In the genomic region with DNA sequence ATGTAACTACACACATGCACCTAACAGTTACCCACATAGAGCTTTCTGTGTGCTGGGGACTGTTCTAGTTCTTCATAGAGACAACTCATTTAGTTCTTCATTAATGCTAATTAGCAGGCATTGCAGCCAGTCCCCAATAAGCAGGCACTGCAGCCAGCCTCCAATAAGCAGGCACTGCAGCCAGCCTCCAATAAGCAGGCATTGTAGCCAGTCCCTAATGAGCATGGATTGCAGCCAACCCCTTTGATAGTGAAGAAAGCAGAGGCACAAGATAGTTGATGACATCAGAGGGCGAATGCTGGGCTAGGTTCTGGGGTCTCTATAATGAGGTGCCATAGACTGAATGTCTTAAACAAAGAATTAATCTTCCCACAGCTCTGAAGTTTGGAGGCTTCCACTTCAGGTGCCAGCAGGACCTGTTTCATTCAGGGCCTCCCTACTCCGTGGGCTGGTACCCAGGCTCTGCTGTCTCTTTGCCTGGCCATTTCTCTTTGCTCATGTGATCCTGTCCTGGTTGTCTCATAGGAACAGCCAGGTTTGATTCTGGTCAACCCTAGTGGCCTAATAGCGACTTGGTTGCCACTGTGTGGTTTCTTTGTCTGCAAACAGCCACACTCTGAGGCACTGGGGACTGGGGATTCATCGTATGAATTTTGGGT, we compare ENCODE assay signal across 14 mouse cellular contexts. TPM values are rescaled to one million over a fixed set of nuclear protein-coding genes. Genes with fewer than 3 reads are reported as not detected.
DNase-seq lines count a peak whose midpoint lies in the region; ATAC-seq lines count a peak whose summit lies in the region.
"Had no signal": no experiment of that assay in that cellular context is flagged by ENCODE, and none has a peak within 500 bp of the region (broad histone marks: within the 10 kb centered on the region; RNA-seq: fewer than 3 reads in every experiment).

No protein-coding gene starts in this region.

- H3K36me3 ChIP-seq in forebrain, embryonic 14.5 days (ENCODE audit: control insufficient read depth, insufficient read depth, low read length) = no peaks in the 10 kb centered on the region

- peak; percentile 74 for DNase-seq in layer of hippocampus, adult 11-12 months (ENCODE audit: low spot score)
- DNase-seq in layer of hippocampus, adult 9-10 months (ENCODE audit: low spot score) = no peak
- DNase-seq in Muller cell, postnatal 12 days (ENCODE audit: inconsistent ontology term) = peak; percentile 80
- DNase-seq in forebrain, embryonic 14.5 days (ENCODE audit: low spot score) = peak; percentile 98
- peak; percentile 61 to 68 for DNase-seq in left cerebral cortex, postnatal 14 days (ENCODE audit: low spot score in 2 of 2)
- no peak for DNase-seq in c-Kit-positive CD71-positive TER-119-positive erythroid progenitor cells, embryonic 14.5 days (ENCODE audit: low spot score)
- DNase-seq in thymus, postnatal 0 days (ENCODE audit: low spot score) = no peak
- no peak for DNase-seq in gastrocnemius, postnatal 10 days
- DNase-seq: heart, adult 11 months had no signal

- peak overlapping the region; percentile 88 for H3K27ac ChIP-seq in forebrain, embryonic 14.5 days (ENCODE audit: low read depth, low read length)
- H3K27ac ChIP-seq: kidney, postnatal 0 days; macrophage had no signal

- intact Hi-C loops in left cerebral cortex, postnatal 14 days (cut with DNase I) = no loop called here

- peak; percentile 96 for ATAC-seq in forebrain, embryonic 14.5 days

- H3K4me2 ChIP-seq in forebrain, embryonic 14.5 days (ENCODE audit: low read length) = no peak overlapping the region

- WGBS in forebrain, embryonic 14.5 days = 23% methylated on average over 4 of the region's 4 CpGs

- H3K4me3 ChIP-seq in forebrain, embryonic 14.5 days (ENCODE audit: low read depth, low read length) = no peak overlapping the region
- H3K4me3 ChIP-seq: erythroblast, embryonic 14.5 days had no signal

- H3K4me1 ChIP-seq in forebrain, embryonic 14.5 days (ENCODE audit: control insufficient read depth, insufficient read depth, low read length) = peaks cover 18% of the 10 kb centered on the region

- H3K9ac ChIP-seq in forebrain, embryonic 14.5 days (ENCODE audit: low read length) = no peak overlapping the region

- H3K9me3 ChIP-seq in forebrain, embryonic 14.5 days (replicated peaks; ENCODE audit: control insufficient read depth, low read length) = no peaks in the 10 kb centered on the region

- no peaks in the 10 kb centered on the region for H3K27me3 ChIP-seq in forebrain, embryonic 14.5 days (replicated peaks; ENCODE audit: control insufficient read depth, insufficient read depth, low read length)

RNA-seq across cellular contexts. Expression of a gene that starts 18.6 kb away (rescaled TPM):
- 17.0 and 21.8 TPM in 2 replicates for polyA plus RNA-seq in forebrain, embryonic 14.5 days (2014; fragmentation: Nextera tagmentation; extraction: Ambion mirVana)
- 10 to 100 TPM; 46.2 to 48.8 TPM for total RNA-seq in left cerebral cortex, postnatal 14 days (2021)
- 8.7 and 9.8 TPM in 2 replicates for polyA plus RNA-seq in thymus, postnatal 0 days (2015; fragmentation: Nextera tagmentation; extraction: Ambion mirVana)
- 1 to 10 TPM; 3.5 to 3.9 TPM for total RNA-seq in gastrocnemius, postnatal 10 days (2021)
- total RNA-seq: common myeloid progenitor, adult 5-6 weeks; hematopoietic stem cell, adult 5-6 weeks had no signal
- polyA plus RNA-seq: erythroblast, embryonic 14.5 days had no signal

Comparison
In these comparisons a context has a peak if more than half of its experiments do, and no peak if none do; other contexts are left out.
1. DNase-seq: peak in layer of hippocampus, adult 11-12 months (single experiment), Muller cell, postnatal 12 days (single experiment), forebrain, embryonic 14.5 days (single experiment) and left cerebral cortex, postnatal 14 days (2 of 2); none in layer of hippocampus, adult 9-10 months (single experiment), c-Kit-positive CD71-positive TER-119-positive erythroid progenitor cells, embryonic 14.5 days (single experiment), thymus, postnatal 0 days (single experiment) and gastrocnemius, postnatal 10 days (single experiment).
2. RNA of a gene that starts 18.6 kb away (total RNA-seq): 46.2 to 48.8 TPM in left cerebral cortex, postnatal 14 days; 3.5 to 3.9 TPM in gastrocnemius, postnatal 10 days; every median in the first group is over 4 times any median in the second.